Mouse (Mus musculus) lung, adult 2 months (tissue): ENCODE results near the gene 1700015F17Rik. TPM values are rescaled to one million over a fixed set of nuclear protein-coding genes. Genes with fewer than 3 reads are reported as not detected.

Source experiments
- DNase-seq: peaks from one replicate; pipeline ENCODE4 v3.0.0; 2022
- H3K4me1 ChIP-seq: fragments of 200-500 bp; 2 replicates; pipeline ENCODE4 v1.6.1; 2011; ENCODE audit warnings: low read length; ENCODE audit not compliant: control insufficient read depth, insufficient read depth
- H3K4me3 ChIP-seq: fragments of 200-500 bp; replicated peaks from 2 replicates; pipeline ENCODE3; 2011; ENCODE audit warnings: low read depth, mild to moderate bottlenecking, control low read depth, low read length; ENCODE audit errors: extremely low read depth
- CTCF ChIP-seq: fragments of 200-500 bp; IDR thresholded peaks from 2 replicates; pipeline ENCODE4 v1.5.1; 2011; ENCODE audit warnings: mild to moderate bottlenecking, low read length, control low read depth; ENCODE audit not compliant: insufficient read depth
- POLR2A ChIP-seq: fragments of 200-500 bp; IDR thresholded peaks from 2 replicates; pipeline ENCODE4 v1.6.1; 2011; ENCODE audit warnings: low read depth, mild to moderate bottlenecking, control low read depth, low read length, borderline replicate concordance; ENCODE audit errors: extremely low read depth
- WGBS: fragments of 180-500 bp; shearing (Covaris S2); methylation state at CpG from one replicate; pipeline ENCODE4 v1.1.7; 2018; 5-methylcytosine and 5-hydroxymethylcytosine counted together
- polyA plus RNA-seq: library from polyadenylated mRNA; depleted of rRNA; stranded (reverse); fragments of >200 nt; gene quantifications from 2 replicates; pipeline ENCODE4 v1.2.3, GENCODE M21; 2012; rRNA removed

The 1700015F17Rik gene
- polyA plus RNA-seq, 1 experiment: not detected

DNA sequence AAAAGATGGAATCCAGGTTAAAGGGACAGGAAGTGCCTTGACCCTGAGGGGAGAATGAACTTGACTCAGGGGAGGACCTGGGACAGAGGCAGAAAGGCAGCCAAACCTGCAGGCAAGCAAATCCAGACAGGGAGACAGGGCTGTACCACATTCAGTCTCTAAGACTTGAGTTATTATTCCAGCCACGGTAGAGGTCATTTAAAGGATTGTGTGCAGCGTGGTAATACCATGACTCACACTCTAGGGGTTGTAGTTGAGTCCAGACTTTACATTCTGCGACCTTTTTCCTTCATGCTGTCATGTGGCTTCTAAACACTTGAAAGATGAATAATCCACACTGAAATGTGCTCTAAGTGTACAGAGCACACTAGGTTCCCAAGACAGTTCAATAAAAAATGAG, 86.2 kb downstream of the 1700015F17Rik start:
- no peak for TF ChIP-seq POLR2A
- TF ChIP-seq CTCF: no peak
- Histone ChIP-seq H3K4me1 (no peaks in the 10 kb centered on the region), H3K4me3 (no peak overlapping the region)
- 44% methylated on average over 3 of the region's 3 CpGs for WGBS
- DNase-seq: no peak

Other genes starting within 250 kb of the 1700015F17Rik start
- gene Cdk14, start 58.8 kb downstream of the 1700015F17Rik start, polyA plus RNA-seq: 12.5 and 19.0 TPM in 2 replicates
- 14.3 and 16.5 TPM in 2 replicates for gene Cldn12, start 35.8 kb upstream of the 1700015F17Rik start, polyA plus RNA-seq
- 1.5 and 3.5 TPM in 2 replicates for gene Gtpbp10, start 80.4 kb upstream of the 1700015F17Rik start, polyA plus RNA-seq
- 0.08 and 0.11 TPM in 2 replicates for gene Gm8773, start 94.7 kb upstream of the 1700015F17Rik start, polyA plus RNA-seq
- gene Cfap69, start 185.1 kb upstream of the 1700015F17Rik start, polyA plus RNA-seq: 10.3 and 11.7 TPM in 2 replicates
- 5.1 and 5.7 TPM in 2 replicates for gene Steap2, start 215.4 kb upstream of the 1700015F17Rik start, polyA plus RNA-seq